Mouse (Mus musculus) liver, postnatal 0 days (tissue): ENCODE measurements around the gene Dusp5. TPM values are rescaled to one million over a fixed set of nuclear protein-coding genes. Genes with fewer than 3 reads are reported as not detected.
"Not testable (repeated sequence)": the region's sequence is repeated elsewhere in the genome, so short reads cannot be mapped to it uniquely, and the experiment has no call there.

Experiments used
- ATAC-seq: fragments of 200-750 bp; cut with Nextera tagmentation; 2 replicates; pipeline ENCODE4 v1.8.0; 2017; ENCODE audit warnings: mild to moderate bottlenecking, moderate library complexity
- DNase-seq: peaks from one replicate; pipeline ENCODE4 v3.0.0-alpha.2; 2016
- H3K27ac ChIP-seq: fragments of 300-500 bp; sonication (generic); 2 replicates; pipeline ENCODE4 v1.5.1; 2014; ENCODE audit warnings: antibody characterized with exemption, moderate library complexity, mild to moderate bottlenecking, low read depth
- H3K27me3 ChIP-seq: fragments of 300-500 bp; sonication (generic); 2 replicates; pipeline ENCODE4 v1.6.1; 2014; ENCODE audit warnings: low read length, control low read depth, mixed read lengths; ENCODE audit not compliant: insufficient read depth
- H3K36me3 ChIP-seq: fragments of 300-500 bp; sonication (generic); replicated peaks from 2 replicates; pipeline ENCODE4 v1.6.1; 2014; ENCODE audit warnings: mild to moderate bottlenecking, control low read depth, low read length, moderate library complexity, mixed read lengths; ENCODE audit not compliant: insufficient read depth
- H3K4me1 ChIP-seq: fragments of 300-500 bp; sonication (generic); 2 replicates; pipeline ENCODE4 v1.6.1; 2014; ENCODE audit warnings: antibody characterized with exemption, mild to moderate bottlenecking, control low read depth; ENCODE audit not compliant: insufficient read depth
- H3K4me2 ChIP-seq: fragments of 300-500 bp; sonication (generic); 2 replicates; pipeline ENCODE4 v1.6.1; 2014; ENCODE audit warnings: low read depth, mild to moderate bottlenecking, low read length, moderate library complexity, mixed read lengths
- H3K4me3 ChIP-seq: fragments of 300-500 bp; sonication (generic); 2 replicates; pipeline ENCODE4 v1.5.1; 2014; ENCODE audit warnings: low read depth, low read length
- H3K9ac ChIP-seq: fragments of 300-500 bp; sonication (generic); replicated peaks from 2 replicates; pipeline ENCODE4 v1.6.1; 2014; ENCODE audit warnings: mild to moderate bottlenecking, moderate library complexity
- H3K9me3 ChIP-seq: fragments of 300-500 bp; sonication (generic); 2 replicates; pipeline ENCODE4 v1.6.1; 2016; ENCODE audit warnings: mild to moderate bottlenecking, control low read depth, low read length, mixed read lengths
- CTCF ChIP-seq: sonication (generic); IDR thresholded peaks from 2 replicates; pipeline ENCODE4 v1.5.1; 2016; ENCODE audit warnings: antibody characterized with exemption, low read depth
- EP300 ChIP-seq: IDR thresholded peaks from 2 replicates; pipeline ENCODE4 v1.6.1; 2016; ENCODE audit warnings: antibody characterized with exemption, low read depth, mild to moderate bottlenecking
- WGBS: fragments of 180-500 bp; shearing (Covaris S2); extraction: QIAGEN DNeasy Blood & Tissue Kit; methylation state at CpG from one replicate; pipeline ENCODE4 v1.1.7; 2014; ENCODE audit not compliant: insufficient replicate concordance; 5-methylcytosine and 5-hydroxymethylcytosine counted together
- polyA plus RNA-seq: library from polyadenylated mRNA; unstranded; fragments of >200 nt; fragmentation: Nextera tagmentation; extraction: Ambion mirVana; gene quantifications from 2 replicates; pipeline ENCODE4 v1.2.1, GENCODE M21; 2015

Dusp5 gene
- polyA plus RNA-seq, 1 experiment from 2014 or later, result 2.7 TPM

GRCm38 (mm10) chr19:53574131-53574530, 45.2 kb downstream of the Dusp5 start:
- H3K27me3 ChIP-seq, result no peaks in the 10 kb centered on the region
- no peak for ATAC-seq

DNA sequence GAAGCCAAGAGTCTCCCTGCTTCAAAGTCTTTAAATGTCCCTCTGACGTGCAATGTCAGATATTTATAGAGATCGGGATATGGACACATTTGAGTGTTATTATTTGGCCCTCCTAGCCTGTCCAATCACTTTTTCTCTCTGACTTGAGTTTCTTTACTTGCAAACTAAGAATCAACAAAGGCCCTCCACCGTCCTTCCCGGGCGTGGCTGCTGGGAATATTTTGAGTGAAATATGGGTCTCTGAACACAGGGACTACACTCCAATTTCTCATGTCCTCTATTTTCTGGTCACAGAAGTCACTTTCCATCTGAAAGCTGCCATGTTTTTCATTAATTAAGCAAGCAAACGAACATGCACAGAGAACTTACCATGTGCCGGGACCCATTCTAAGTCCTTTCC, 45.6 kb downstream of the Dusp5 start:
- H3K4me3 ChIP-seq, result no peak overlapping the region
- no peak overlapping the region for H3K27ac ChIP-seq
- 83% methylated on average over 7 of the region's 7 CpGs for WGBS
- no peaks in the 10 kb centered on the region for H3K4me1 ChIP-seq
- DNase-seq, result no peak
- H3K9ac ChIP-seq, result no peak overlapping the region
- H3K36me3 ChIP-seq, result no peaks in the 10 kb centered on the region
- no peak overlapping the region for H3K4me2 ChIP-seq
- H3K9me3 ChIP-seq, result no peaks in the 10 kb centered on the region
- TF ChIP-seq CTCF (no peak), EP300 (no peak)
- ATAC-seq, result no peak
- H3K27me3 ChIP-seq, result no peaks in the 10 kb centered on the region

More at GRCm38 (mm10) chr19:53574131-53574530, 45.2 kb downstream of the Dusp5 start:
- H3K36me3 ChIP-seq, result no peaks in the 10 kb centered on the region
- no peak overlapping the region for H3K27ac ChIP-seq
- WGBS, result 68% methylated on average over 8 of the region's 8 CpGs
- no peak for TF ChIP-seq EP300
- TF ChIP-seq CTCF, result no peak
- H3K4me3 ChIP-seq, result no peak overlapping the region
- H3K4me1 ChIP-seq, result no peaks in the 10 kb centered on the region
- DNase-seq, result peak; percentile 9
- no peak overlapping the region for H3K4me2 ChIP-seq
- H3K9ac ChIP-seq, result no peak overlapping the region
- H3K9me3 ChIP-seq, result no peaks in the 10 kb centered on the region

GRCm38 (mm10) chr19:53575296-53576010, 46.5 kb downstream of the Dusp5 start:
- TF ChIP-seq CTCF, result no peak
- TF ChIP-seq EP300, result no peak
- Histone ChIP-seq H3K36me3 (no peaks in the 10 kb centered on the region), H3K9ac (no peak overlapping the region), H3K27ac (no peak overlapping the region), H3K9me3 (no peaks in the 10 kb centered on the region), H3K4me1 (no peaks in the 10 kb centered on the region), H3K27me3 (no peaks in the 10 kb centered on the region), H3K4me2 (no peak overlapping the region), H3K4me3 (no peak overlapping the region)
- ATAC-seq (no peak), DNase-seq (peak; percentile 6)
- WGBS, result 56% methylated on average over 4 of the region's 4 CpGs

GRCm38 (mm10) chr19:53576061-53576460, 47.2 kb downstream of the Dusp5 start:
- no peak overlapping the region for H3K9ac ChIP-seq
- DNase-seq (peak; percentile 6), ATAC-seq (no peak)
- H3K4me1 ChIP-seq, result no peaks in the 10 kb centered on the region
- H3K4me2 ChIP-seq, result no peak overlapping the region
- WGBS, result 74% methylated on average over 7 of the region's 7 CpGs
- H3K27ac ChIP-seq, result no peak overlapping the region
- no peaks in the 10 kb centered on the region for H3K9me3 ChIP-seq
- TF ChIP-seq EP300 (no peak), CTCF (no peak)
- H3K27me3 ChIP-seq, result no peaks in the 10 kb centered on the region
- no peaks in the 10 kb centered on the region for H3K36me3 ChIP-seq
- H3K4me3 ChIP-seq, result no peak overlapping the region

GRCm38 (mm10) chr19:53577025-53577800, 48.3 kb downstream of the Dusp5 start:
- Histone ChIP-seq H3K27me3 (no peaks in the 10 kb centered on the region), H3K9ac (no peak overlapping the region), H3K4me1 (no peaks in the 10 kb centered on the region), H3K4me3 (no peak overlapping the region), H3K36me3 (no peaks in the 10 kb centered on the region), H3K27ac (no peak overlapping the region), H3K9me3 (no peaks in the 10 kb centered on the region), H3K4me2 (no peak overlapping the region)
- ATAC-seq (no peak), DNase-seq (peak; percentile 12)
- TF ChIP-seq EP300 (no peak), CTCF (no peak)
- WGBS, result 67% methylated on average over 11 of the region's 11 CpGs

DNA sequence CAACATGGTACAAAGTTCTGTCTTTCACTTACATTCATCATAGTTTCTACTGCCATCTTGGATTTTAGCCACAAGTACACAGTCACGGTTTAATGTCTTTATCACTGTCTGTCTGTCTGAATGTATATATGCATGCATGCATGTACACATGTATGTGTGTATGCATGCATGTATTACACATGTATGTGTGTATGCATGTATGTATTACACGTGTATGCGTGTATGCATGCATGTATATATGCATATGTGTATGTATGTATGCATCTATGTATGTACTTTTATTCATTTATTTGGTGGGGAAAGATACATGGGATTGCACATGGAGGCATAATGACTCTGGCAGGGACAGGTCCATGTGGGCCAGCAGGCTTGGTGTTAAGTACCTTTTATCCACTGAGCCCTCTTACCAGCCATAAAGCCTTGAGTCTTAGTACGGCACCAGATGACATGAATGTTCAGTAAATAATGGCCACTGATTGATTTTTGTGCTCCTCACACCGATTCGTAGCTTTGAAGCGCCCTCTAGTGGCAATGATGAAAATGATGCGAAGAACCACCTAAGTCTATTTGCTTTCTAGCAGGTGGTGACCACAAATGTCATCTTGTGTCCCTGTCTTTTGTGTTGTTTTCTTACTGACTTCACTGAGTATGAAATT, 49.8 kb downstream of the Dusp5 start:
- H3K4me1 ChIP-seq, result no peaks in the 10 kb centered on the region
- peak; percentile 58 for ATAC-seq
- H3K9me3 ChIP-seq, result no peaks in the 10 kb centered on the region
- no peak overlapping the region for H3K4me2 ChIP-seq
- DNase-seq, result peak; percentile 67
- no peak overlapping the region for H3K9ac ChIP-seq
- TF ChIP-seq EP300 (no peak), CTCF (peak; percentile 95)
- no peaks in the 10 kb centered on the region for H3K27me3 ChIP-seq
- WGBS, result 12% methylated on average over 8 of the region's 8 CpGs
- H3K27ac ChIP-seq, result no peak overlapping the region
- H3K4me3 ChIP-seq, result no peak overlapping the region
- no peaks in the 10 kb centered on the region for H3K36me3 ChIP-seq

DNA sequence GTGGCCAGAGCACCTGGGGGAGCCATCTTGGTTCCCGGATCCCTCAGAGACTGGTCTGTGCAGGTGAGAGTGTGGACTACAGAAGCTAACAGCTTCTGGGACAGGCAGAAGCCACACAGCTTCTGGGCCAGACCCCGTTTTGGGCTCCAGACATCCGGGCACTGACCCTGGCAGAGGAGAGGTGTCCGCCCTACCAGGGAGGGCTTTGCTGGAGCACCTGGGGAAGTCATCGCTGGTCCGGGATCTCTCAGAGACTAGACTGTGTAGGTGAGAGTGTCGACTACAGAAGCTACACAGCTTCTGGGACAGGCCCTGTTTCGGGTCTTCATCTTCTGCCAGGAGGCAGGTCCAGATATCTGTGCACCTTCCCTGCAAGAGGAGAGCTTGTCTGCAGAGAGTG, 51.4 kb downstream of the Dusp5 start:
- H3K27me3 ChIP-seq, ATAC-seq, H3K36me3 ChIP-seq, H3K4me2 ChIP-seq, H3K27ac ChIP-seq, H3K9me3 ChIP-seq, H3K4me1 ChIP-seq, H3K9ac ChIP-seq, H3K4me3 ChIP-seq: not testable (repeated sequence)
- WGBS, result 82% methylated on average over 8 of the region's 8 CpGs
- DNase-seq, result peak; percentile 9

GRCm38 (mm10) chr19:53587686-53588085, 58.8 kb downstream of the Dusp5 start:
- H3K4me1 ChIP-seq, H3K27ac ChIP-seq, ATAC-seq, H3K9me3 ChIP-seq, H3K36me3 ChIP-seq, H3K4me3 ChIP-seq, H3K27me3 ChIP-seq, H3K4me2 ChIP-seq, H3K9ac ChIP-seq: not testable (repeated sequence)
- WGBS, result 80% methylated on average over 3 of the region's 3 CpGs
- DNase-seq, result peak; percentile 2

DNA sequence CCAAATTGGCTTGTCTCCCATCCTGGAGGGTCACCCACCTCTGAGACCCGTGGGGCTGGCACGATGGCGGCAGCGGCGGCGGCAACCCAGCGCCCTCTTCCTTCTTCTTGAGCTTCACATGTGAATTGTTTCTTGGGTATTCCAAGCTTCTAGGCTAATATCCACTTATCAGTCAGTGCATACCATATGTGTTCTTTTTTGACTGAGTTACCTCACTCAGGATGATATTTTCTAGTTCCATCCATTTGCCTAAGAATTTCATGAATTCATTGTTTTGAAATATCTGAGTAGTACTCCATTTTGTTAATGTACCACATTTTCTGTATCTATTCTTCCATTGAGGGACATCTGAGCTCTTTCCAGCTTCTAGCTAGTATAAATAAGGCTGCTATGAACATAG, 60.1 kb downstream of the Dusp5 start, which contains the start of gene Nutf2-ps1:
Nutf2-ps1 (minus strand) TSS at position 101 of the 400 bp plus-strand sequence.
- H3K4me2 ChIP-seq, H3K4me3 ChIP-seq, H3K4me1 ChIP-seq, H3K9me3 ChIP-seq, H3K27me3 ChIP-seq, DNase-seq, H3K36me3 ChIP-seq, H3K27ac ChIP-seq, ATAC-seq, H3K9ac ChIP-seq: not testable (repeated sequence)
- WGBS, result 90% methylated on average over 7 of the region's 7 CpGs
